Mouse (Mus musculus) lung, embryonic 15.5 days (tissue): ENCODE results near the gene Sgf29. TPM values are rescaled to one million over a fixed set of nuclear protein-coding genes. Genes with fewer than 3 reads are reported as not detected.

Experiments
- ATAC-seq: fragments of 200-750 bp; cut with Nextera tagmentation; 2 replicates; pipeline ENCODE4 v1.8.0; 2017; ENCODE audit warnings: moderate number of reproducible peaks, borderline replicate concordance; ENCODE audit not compliant: low FRiP score, low TSS enrichment; ENCODE audit errors: extremely low read depth
- H3K27ac ChIP-seq: fragments of 300-500 bp; sonication (generic); 2 replicates; pipeline ENCODE4 v1.5.1; 2015; ENCODE audit warnings: moderate library complexity, mild to moderate bottlenecking, inconsistent platforms
- H3K27me3 ChIP-seq: fragments of 300-500 bp; sonication (generic); 2 replicates; pipeline ENCODE4 v1.6.1; 2015; ENCODE audit warnings: inconsistent platforms
- H3K36me3 ChIP-seq: fragments of 300-500 bp; sonication (generic); 2 replicates; pipeline ENCODE4 v1.6.1; 2015; ENCODE audit warnings: inconsistent platforms
- H3K4me1 ChIP-seq: fragments of 300-500 bp; sonication (generic); 2 replicates; pipeline ENCODE4 v1.6.1; 2015; ENCODE audit warnings: inconsistent platforms
- H3K4me2 ChIP-seq: fragments of 300-500 bp; sonication (generic); 2 replicates; pipeline ENCODE4 v1.6.1; 2015; ENCODE audit warnings: inconsistent platforms, mild to moderate bottlenecking, moderate library complexity
- H3K4me3 ChIP-seq: fragments of 300-500 bp; sonication (generic); 2 replicates; pipeline ENCODE4 v1.5.1; 2015; ENCODE audit warnings: mild to moderate bottlenecking, inconsistent platforms
- H3K9ac ChIP-seq: fragments of 300-500 bp; sonication (generic); 2 replicates; pipeline ENCODE4 v1.6.1; 2015; ENCODE audit warnings: inconsistent platforms
- H3K9me3 ChIP-seq: fragments of 300-500 bp; sonication (generic); 2 replicates; pipeline ENCODE4 v1.6.1; 2016; ENCODE audit warnings: inconsistent platforms
- WGBS: fragments of 180-500 bp; shearing (Covaris S2); methylation state at CpG from one replicate; pipeline ENCODE4 v1.1.7; 2015; 5-methylcytosine and 5-hydroxymethylcytosine counted together
- polyA plus RNA-seq: library from polyadenylated mRNA; unstranded; fragments of >200 nt; fragmentation: Nextera tagmentation; extraction: Ambion mirVana; gene quantifications from 2 replicates; pipeline ENCODE4 v1.2.1, GENCODE M21; 2015

The Sgf29 gene
- polyA plus RNA-seq, 1 experiment from 2014 or later, result 47.3 TPM

GRCm38 (mm10) chr7:126710266-126710665 lies 61.2 kb downstream of the Sgf29 start:
- no peak overlapping the region for H3K27ac ChIP-seq
- WGBS, result 83% methylated on average over 4 of the region's 4 CpGs

GRCm38 (mm10) chr7:126711910-126712309 lies 62.8 kb downstream of the Sgf29 start:
- Histone ChIP-seq H3K9ac (no peak overlapping the region), H3K27me3 (no peaks in the 10 kb centered on the region), H3K9me3 (no peaks in the 10 kb centered on the region), H3K4me1 (no peaks in the 10 kb centered on the region), H3K4me2 (no peak overlapping the region), H3K27ac (no peak overlapping the region), H3K4me3 (no peak overlapping the region), H3K36me3 (no peaks in the 10 kb centered on the region)
- no peak for ATAC-seq
- 64% methylated on average over 3 of the region's 3 CpGs for WGBS

More at GRCm38 (mm10) chr7:126710266-126710665, 61.2 kb downstream of the Sgf29 start:
- Histone ChIP-seq H3K9me3 (no peaks in the 10 kb centered on the region), H3K4me1 (no peaks in the 10 kb centered on the region), H3K4me2 (no peak overlapping the region), H3K9ac (no peak overlapping the region), H3K36me3 (no peaks in the 10 kb centered on the region), H3K4me3 (no peak overlapping the region), H3K27me3 (peaks cover 7% of the 10 kb centered on the region; the same call in 1 of the 2 replicates)
- no peak for ATAC-seq

GRCm38 (mm10) chr7:126715679-126716078 lies 66.6 kb downstream of the Sgf29 start:
- H3K4me1 ChIP-seq, result no peaks in the 10 kb centered on the region; the same call in 1 of the 2 replicates

GRCm38 (mm10) chr7:126717566-126717965 lies 68.5 kb downstream of the Sgf29 start:
- H3K36me3 ChIP-seq, result no peaks in the 10 kb centered on the region
- no peak overlapping the region for H3K4me3 ChIP-seq
- H3K4me1 ChIP-seq, result no peaks in the 10 kb centered on the region; the same call in 1 of the 2 replicates
- H3K27me3 ChIP-seq, result no peaks in the 10 kb centered on the region
- H3K9ac ChIP-seq, result no peak overlapping the region
- no peak overlapping the region for H3K4me2 ChIP-seq
- no peaks in the 10 kb centered on the region for H3K9me3 ChIP-seq
- ATAC-seq, result no peak
- 51% methylated on average over 3 of the region's 3 CpGs for WGBS
- H3K27ac ChIP-seq, result no peak overlapping the region

More at GRCm38 (mm10) chr7:126715679-126716078, 66.6 kb downstream of the Sgf29 start:
- H3K4me2 ChIP-seq, result no peak overlapping the region
- H3K9ac ChIP-seq, result no peak overlapping the region
- no peaks in the 10 kb centered on the region for H3K27me3 ChIP-seq
- H3K9me3 ChIP-seq, result no peaks in the 10 kb centered on the region
- no peak overlapping the region for H3K27ac ChIP-seq
- H3K36me3 ChIP-seq, result no peaks in the 10 kb centered on the region
- WGBS, result 79% methylated on average over 4 of the region's 4 CpGs
- ATAC-seq, result no peak
- H3K4me3 ChIP-seq, result no peak overlapping the region

GRCm38 (mm10) chr7:126718787-126719337 lies 69.8 kb downstream of the Sgf29 start:
- ATAC-seq, result no peak
- no peaks in the 10 kb centered on the region; the same call in 1 of the 2 replicates for H3K4me1 ChIP-seq
- no peaks in the 10 kb centered on the region for H3K9me3 ChIP-seq
- no peaks in the 10 kb centered on the region for H3K36me3 ChIP-seq
- no peak overlapping the region for H3K27ac ChIP-seq
- no peak overlapping the region for H3K9ac ChIP-seq
- no peak overlapping the region for H3K4me2 ChIP-seq
- WGBS, result 94% methylated on average over 5 of the region's 5 CpGs
- H3K27me3 ChIP-seq, result no peaks in the 10 kb centered on the region
- H3K4me3 ChIP-seq, result no peak overlapping the region

GRCm38 (mm10) chr7:126721635-126722034 lies 72.5 kb downstream of the Sgf29 start:
- Histone ChIP-seq H3K27ac (no peak overlapping the region), H3K9me3 (no peaks in the 10 kb centered on the region), H3K36me3 (no peaks in the 10 kb centered on the region), H3K4me3 (no peak overlapping the region), H3K27me3 (no peaks in the 10 kb centered on the region), H3K9ac (no peak overlapping the region), H3K4me1 (no peaks in the 10 kb centered on the region; the same call in 1 of the 2 replicates), H3K4me2 (no peak overlapping the region)
- WGBS, result 93% methylated on average over 13 of the region's 13 CpGs
- no peak for ATAC-seq

Other genes starting within 250 kb of the Sgf29 start
- gene Cd19, start 234.4 kb upstream of the Sgf29 start, polyA plus RNA-seq, result not detected in 2 replicates
- gene Rabep2, start 220.6 kb upstream of the Sgf29 start, polyA plus RNA-seq, result 35.4 and 37.6 TPM in 2 replicates
- gene Atp2a1, start 186.2 kb upstream of the Sgf29 start, polyA plus RNA-seq, result 1.3 and 2.8 TPM in 2 replicates
- gene Sh2b1, start 173.9 kb upstream of the Sgf29 start, polyA plus RNA-seq, result 45.6 and 46.8 TPM in 2 replicates
- gene Tufm, start 161.9 kb upstream of the Sgf29 start, polyA plus RNA-seq, result 125 and 127 TPM in 2 replicates
- gene Atxn2l, start 145.9 kb upstream of the Sgf29 start, polyA plus RNA-seq, result 47.7 and 54.1 TPM in 2 replicates
- 176 and 186 TPM in 2 replicates for gene Eif3c, start 82.9 kb upstream of the Sgf29 start, polyA plus RNA-seq
- 1.1 and 1.5 TPM in 2 replicates for gene Apobr, start 64.4 kb upstream of the Sgf29 start, polyA plus RNA-seq
- gene Cln3, start 63.5 kb upstream of the Sgf29 start, polyA plus RNA-seq, result 27.7 and 27.9 TPM in 2 replicates
- gene Il27, start 54.4 kb upstream of the Sgf29 start, polyA plus RNA-seq, result not detected in 2 replicates
- 23.4 and 30.0 TPM in 2 replicates for gene Nupr1, start 18.4 kb upstream of the Sgf29 start, polyA plus RNA-seq
- 5.9 and 6.8 TPM in 2 replicates for gene Sult1a1, start 27.1 kb downstream of the Sgf29 start, polyA plus RNA-seq
- 105 and 119 TPM in 2 replicates for gene Bola2, start 46.1 kb downstream of the Sgf29 start, polyA plus RNA-seq
- 9.9 and 11.5 TPM in 2 replicates for gene Slx1b, start 46.5 kb downstream of the Sgf29 start, polyA plus RNA-seq
- 36.0 and 58.1 TPM in 2 replicates for gene Coro1a, start 58.5 kb downstream of the Sgf29 start, polyA plus RNA-seq
- 132 and 135 TPM in 2 replicates for gene Mapk3, start 110.3 kb downstream of the Sgf29 start, polyA plus RNA-seq
- 2.5 and 2.8 TPM in 2 replicates for gene Gdpd3, start 117.0 kb downstream of the Sgf29 start, polyA plus RNA-seq
- 90.3 and 96.2 TPM in 2 replicates for gene Ypel3, start 127.6 kb downstream of the Sgf29 start, polyA plus RNA-seq
- 0.26 and 0.51 TPM in 2 replicates for gene Tbx6, start 132.2 kb downstream of the Sgf29 start, polyA plus RNA-seq
- gene Ppp4c, start 143.2 kb downstream of the Sgf29 start, polyA plus RNA-seq, result 260 and 262 TPM in 2 replicates
- gene Fam57b, start 148.4 kb downstream of the Sgf29 start, polyA plus RNA-seq, result 0.10 and 0.19 TPM in 2 replicates
- not detected in 2 replicates for gene 4930451I11Rik, start 182.3 kb downstream of the Sgf29 start, polyA plus RNA-seq
- 0.81 and 1.1 TPM in 2 replicates for gene Doc2a, start 198.1 kb downstream of the Sgf29 start, polyA plus RNA-seq
- 31.6 and 34.4 TPM in 2 replicates for gene Hirip3, start 212.7 kb downstream of the Sgf29 start, polyA plus RNA-seq
- gene Ino80e, start 213.1 kb downstream of the Sgf29 start, polyA plus RNA-seq, result 76.6 and 78.3 TPM in 2 replicates
- 48.0 and 55.0 TPM in 2 replicates for gene Taok2, start 235.4 kb downstream of the Sgf29 start, polyA plus RNA-seq